Mouse (Mus musculus): ENCODE data around the gene Grb10. TPM values are rescaled to one million over a fixed set of nuclear protein-coding genes. Genes with fewer than 3 reads are reported as not detected.

Gene Grb10
- total RNA-seq, 2 experiments from 2014 or later, result 25.0 TPM

- TF ChIP-seq CTCF (conservative IDR thresholded peaks at IDR 0.05), result no peak
- Histone ChIP-seq H3K4me3 (no peak overlapping the region), H3K27ac (no peak overlapping the region)
- DNase-seq (ENCODE audit: low spot score in 2 of 2), result no peak
Measured at GRCm38 (mm10) chr11:11960227-11960626, 78.3 kb downstream of the Grb10 start.

- no peak overlapping the region for H3K4me3 ChIP-seq
- no peak for DNase-seq (ENCODE audit: low spot score in 2 of 2)
- H3K27ac ChIP-seq, result no peak overlapping the region
- TF ChIP-seq CTCF (conservative IDR thresholded peaks at IDR 0.05), result no peak
Measured at GRCm38 (mm10) chr11:11958479-11958878, 80.0 kb downstream of the Grb10 start.

- TF ChIP-seq CTCF (conservative IDR thresholded peaks at IDR 0.05), result no peak
- no peak overlapping the region for H3K27ac ChIP-seq
- no peak for DNase-seq (ENCODE audit: low spot score in 2 of 2)
- no peak overlapping the region for H3K4me3 ChIP-seq
Measured at GRCm38 (mm10) chr11:11958061-11958361, 80.5 kb downstream of the Grb10 start.

- Histone ChIP-seq H3K4me3 (no peak overlapping the region), H3K27ac (no peak overlapping the region)
- no peak for DNase-seq (ENCODE audit: low spot score in 2 of 2)
- no peak for TF ChIP-seq CTCF (conservative IDR thresholded peaks at IDR 0.05)
Measured at GRCm38 (mm10) chr11:11957211-11958060, 81.0 kb downstream of the Grb10 start.

- Histone ChIP-seq H3K27ac (no peak overlapping the region), H3K4me3 (no peak overlapping the region)
- TF ChIP-seq CTCF (conservative IDR thresholded peaks at IDR 0.05), result no peak
- DNase-seq (ENCODE audit: low spot score in 2 of 2), result no peak
Measured at GRCm38 (mm10) chr11:11955783-11956182, 82.7 kb downstream of the Grb10 start.

- Histone ChIP-seq H3K27ac (no peak overlapping the region), H3K4me3 (no peak overlapping the region)
- no peak for TF ChIP-seq CTCF (conservative IDR thresholded peaks at IDR 0.05)
- DNase-seq (ENCODE audit: low spot score in 2 of 2), result no peak
Measured at GRCm38 (mm10) chr11:11954606-11955005, 83.9 kb downstream of the Grb10 start.

GRCm38 (mm10) chr11:11954115-11954438 lies 84.4 kb downstream of the Grb10 start:
- Histone ChIP-seq H3K27ac (no peak overlapping the region), H3K4me3 (no peak overlapping the region)
- no peak for DNase-seq (ENCODE audit: low spot score in 2 of 2)
- no peak for TF ChIP-seq CTCF (conservative IDR thresholded peaks at IDR 0.05)

- no peak for TF ChIP-seq CTCF (conservative IDR thresholded peaks at IDR 0.05)
- no peak for DNase-seq (ENCODE audit: low spot score in 2 of 2)
- H3K4me3 ChIP-seq, result no peak overlapping the region
- no peak overlapping the region for H3K27ac ChIP-seq
Measured at GRCm38 (mm10) chr11:11953364-11954114, 84.9 kb downstream of the Grb10 start.

- H3K4me3 ChIP-seq, result no peak overlapping the region
- no peak for DNase-seq (ENCODE audit: low spot score in 2 of 2)
- no peak overlapping the region for H3K27ac ChIP-seq
- TF ChIP-seq CTCF (conservative IDR thresholded peaks at IDR 0.05), result no peak
Measured at GRCm38 (mm10) chr11:11952569-11952968, 85.9 kb downstream of the Grb10 start.

GRCm38 (mm10) chr11:11948988-11949365 lies 89.5 kb downstream of the Grb10 start:
- no peak for DNase-seq (ENCODE audit: low spot score in 2 of 2)
- no peak overlapping the region for H3K27ac ChIP-seq
- H3K4me3 ChIP-seq, result no peak overlapping the region
- TF ChIP-seq CTCF (conservative IDR thresholded peaks at IDR 0.05), result no peak

GRCm38 (mm10) chr11:11948321-11948987 lies 90.0 kb downstream of the Grb10 start:
- no peak for TF ChIP-seq CTCF (conservative IDR thresholded peaks at IDR 0.05)
- H3K27ac ChIP-seq, result no peak overlapping the region
- DNase-seq (ENCODE audit: low spot score in 2 of 2), result no peak
- H3K4me3 ChIP-seq, result no peak overlapping the region

- no peak overlapping the region for H3K27ac ChIP-seq
- TF ChIP-seq CTCF (conservative IDR thresholded peaks at IDR 0.05), result no peak
- no peak for DNase-seq (ENCODE audit: low spot score in 2 of 2)
- H3K4me3 ChIP-seq, result no peak overlapping the region
Measured at GRCm38 (mm10) chr11:11947857-11948256, 90.6 kb downstream of the Grb10 start.

- no peak for TF ChIP-seq CTCF (conservative IDR thresholded peaks at IDR 0.05)
- no peak for DNase-seq (ENCODE audit: low spot score in 2 of 2)
- no peak overlapping the region for H3K27ac ChIP-seq
- no peak overlapping the region for H3K4me3 ChIP-seq
Measured at GRCm38 (mm10) chr11:11945766-11946165, 92.7 kb downstream of the Grb10 start.
